Mouse (Mus musculus) midbrain, postnatal 0 days (tissue): Measurements from ENCODE around the gene Pxmp4. TPM values are rescaled to one million over a fixed set of nuclear protein-coding genes. Genes with fewer than 3 reads are reported as not detected.

Experiments
- ATAC-seq: fragments of 200-750 bp; cut with Nextera tagmentation; 2 replicates; pipeline ENCODE4 v1.8.0; 2017; ENCODE audit warnings: moderate number of reproducible peaks, mild to moderate bottlenecking, moderate TSS enrichment, moderate library complexity; ENCODE audit not compliant: low FRiP score
- DNase-seq: peaks from one replicate; pipeline ENCODE4 v3.0.0-alpha.2; 2015; ENCODE audit warnings: low spot score
- H3K27ac ChIP-seq: fragments of 300-500 bp; sonication (generic); 2 replicates; pipeline ENCODE4 v1.5.1; 2014; ENCODE audit warnings: low read depth, mild to moderate bottlenecking, low read length, mixed read lengths
- H3K27me3 ChIP-seq: fragments of 300-500 bp; sonication (generic); 2 replicates; pipeline ENCODE4 v1.6.1; 2014; ENCODE audit warnings: low read length, control low read depth, mixed read lengths; ENCODE audit not compliant: insufficient read depth
- H3K36me3 ChIP-seq: fragments of 300-500 bp; sonication (generic); 2 replicates; pipeline ENCODE4 v1.6.1; 2014; ENCODE audit warnings: low read length, control low read depth, mixed read lengths; ENCODE audit not compliant: insufficient read depth
- H3K4me1 ChIP-seq: fragments of 300-500 bp; sonication (generic); 2 replicates; pipeline ENCODE4 v1.6.1; 2014; ENCODE audit warnings: mild to moderate bottlenecking, control low read depth, antibody characterized with exemption, low read length, mixed read lengths; ENCODE audit not compliant: insufficient read depth
- H3K4me2 ChIP-seq: fragments of 300-500 bp; sonication (generic); 2 replicates; pipeline ENCODE4 v1.6.1; 2014; ENCODE audit warnings: low read depth, mild to moderate bottlenecking, low read length, mixed read lengths; ENCODE audit not compliant: poor library complexity, severe bottlenecking
- H3K4me3 ChIP-seq: fragments of 300-500 bp; sonication (generic); 2 replicates; pipeline ENCODE4 v1.5.1; 2014; ENCODE audit warnings: low read depth, mild to moderate bottlenecking, low read length, moderate library complexity
- H3K9ac ChIP-seq: fragments of 300-500 bp; sonication (generic); replicated peaks from 2 replicates; pipeline ENCODE4 v1.6.1; 2014; ENCODE audit warnings: mild to moderate bottlenecking, low read length, moderate library complexity, mixed read lengths; ENCODE audit not compliant: poor library complexity, severe bottlenecking
- H3K9me3 ChIP-seq: fragments of 300-500 bp; sonication (generic); 2 replicates; pipeline ENCODE4 v1.6.1; 2016; ENCODE audit warnings: low read length, control low read depth
- CTCF ChIP-seq: IDR thresholded peaks from 2 replicates; pipeline ENCODE4 v1.5.1; 2016; ENCODE audit warnings: antibody characterized with exemption, mild to moderate bottlenecking
- WGBS: fragments of 180-500 bp; shearing (Covaris S2); extraction: QIAGEN DNeasy Blood & Tissue Kit; methylation state at CpG from one replicate; pipeline ENCODE4 v1.1.7; 2014; 5-methylcytosine and 5-hydroxymethylcytosine counted together
- polyA plus RNA-seq: library from polyadenylated mRNA; unstranded; fragments of >200 nt; fragmentation: Nextera tagmentation; extraction: Ambion mirVana; gene quantifications from 2 replicates; pipeline ENCODE4 v1.2.1, GENCODE M21; 2015
- total RNA-seq: library from RNA; depleted of rRNA; stranded (reverse); fragments of >200 nt; gene quantifications from 2 replicates; pipeline ENCODE4 v1.2.3, GENCODE M21; 2014

Gene Pxmp4
- total and polyA plus RNA-seq, 2 experiments from 2014 or later: 16.1 to 17.8 TPM

- Histone ChIP-seq H3K27ac (no peak overlapping the region), H3K4me2 (no peak overlapping the region), H3K4me3 (no peak overlapping the region), H3K9ac (no peak overlapping the region), H3K36me3 (no peaks in the 10 kb centered on the region; the same call in 1 of the 2 replicates), H3K4me1 (0 out of 2 replicates have a peak, but pooled peaks cover 8% of the 10 kb centered on the region), H3K9me3 (no peaks in the 10 kb centered on the region), H3K27me3 (no peaks in the 10 kb centered on the region)
- ATAC-seq: no peak
- no peak for TF ChIP-seq CTCF
- DNase-seq: no peak
- 92% methylated on average over 5 of the region's 5 CpGs for WGBS
Measured at GRCm38 (mm10) chr2:154615674-154616073, 12.2 kb upstream of the Pxmp4 start.

DNA sequence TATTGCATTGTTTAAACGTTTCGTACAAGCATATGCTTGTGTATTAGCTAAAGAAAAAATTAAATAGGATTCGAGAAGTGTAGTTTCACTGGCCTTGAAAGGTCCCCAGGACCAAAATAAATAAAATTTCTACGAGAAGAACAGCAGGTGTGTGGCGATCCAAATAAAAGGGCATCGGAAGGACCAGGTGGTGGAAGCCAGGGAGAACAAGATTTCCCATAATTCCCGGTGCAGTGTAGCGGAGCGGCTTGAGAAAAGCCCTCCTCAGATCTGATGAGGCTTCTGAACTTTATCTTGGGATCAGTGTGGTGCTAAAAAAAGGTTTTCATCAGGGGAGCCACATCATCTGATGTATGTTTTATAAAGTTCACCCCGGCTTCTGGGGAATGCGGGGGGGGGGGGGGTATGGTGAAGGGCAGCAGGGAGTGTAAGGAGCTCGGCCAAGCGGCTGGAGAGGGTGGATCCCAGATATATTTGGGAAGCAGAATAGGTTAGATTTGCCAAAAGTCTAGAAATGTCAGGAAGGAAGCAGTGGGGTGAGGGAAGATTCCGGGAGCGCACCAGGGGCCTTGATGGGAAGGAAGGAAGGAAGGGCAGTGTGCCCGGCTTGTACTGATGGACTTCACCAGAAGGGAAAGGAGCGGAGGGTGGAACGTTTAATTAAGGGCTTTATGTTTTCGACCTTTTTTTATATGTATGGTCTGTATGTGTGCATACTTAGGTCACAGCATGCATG is 11.5 kb upstream of the Pxmp4 start:
- DNase-seq: peak; percentile 24
- Histone ChIP-seq H3K4me3 (no peak overlapping the region), H3K36me3 (no peaks in the 10 kb centered on the region; the same call in 1 of the 2 replicates), H3K4me1 (0 out of 2 replicates have a peak, but pooled peaks cover 8% of the 10 kb centered on the region), H3K4me2 (peak overlapping the region; percentile 73), H3K27ac (no peak overlapping the region), H3K27me3 (no peaks in the 10 kb centered on the region), H3K9ac (no peak overlapping the region), H3K9me3 (no peaks in the 10 kb centered on the region)
- 69% methylated on average over 19 of the region's 19 CpGs for WGBS
- TF ChIP-seq CTCF: no peak
- no peak for ATAC-seq

DNA sequence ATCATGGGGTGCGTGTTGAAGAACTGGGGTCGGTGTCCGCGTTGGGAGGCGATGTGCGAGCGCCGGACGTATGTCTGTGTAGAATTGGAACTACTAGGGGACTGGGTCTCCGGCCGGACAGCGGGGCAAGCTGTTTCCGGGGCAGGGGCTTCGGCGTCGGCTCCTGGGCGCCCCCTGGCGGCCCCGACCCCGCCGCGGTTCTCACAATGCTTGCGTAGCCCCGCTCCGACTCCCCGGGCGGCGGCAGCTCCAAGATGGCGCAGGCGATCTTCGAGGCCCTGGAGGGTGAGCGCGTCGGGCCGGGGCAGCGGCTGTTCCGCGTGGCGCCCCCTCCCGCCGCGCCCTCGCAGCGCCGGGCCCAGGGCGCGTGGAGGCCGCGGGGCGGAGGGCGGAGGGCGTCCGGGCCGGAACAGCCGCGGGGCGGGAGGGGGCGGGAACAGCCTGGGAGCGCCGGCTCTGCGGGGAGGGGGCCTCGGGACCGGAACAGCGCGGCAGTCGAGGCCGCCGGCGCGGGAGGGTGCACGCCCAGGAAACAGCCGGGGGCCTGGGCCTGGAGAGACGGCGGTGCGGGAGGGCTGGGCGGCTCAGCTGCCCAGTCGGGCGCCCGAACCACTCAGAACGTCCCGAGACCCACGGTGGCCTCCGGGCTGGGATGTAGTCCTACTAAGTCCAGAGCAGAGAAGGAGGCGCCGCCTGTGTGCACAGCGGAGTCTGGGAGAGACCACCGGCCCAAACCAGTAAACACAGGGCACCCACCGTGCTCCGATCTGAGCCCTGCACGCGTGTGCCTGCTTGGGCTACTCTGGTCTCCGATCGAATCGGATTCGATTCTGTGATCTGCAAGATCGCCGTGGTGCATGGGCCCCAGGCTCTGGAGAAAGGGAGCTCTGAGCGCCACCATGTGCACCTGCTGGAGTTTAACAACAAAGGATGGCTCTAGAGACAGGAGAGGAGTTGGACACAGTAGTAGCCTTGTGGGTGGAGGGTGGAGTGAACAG is 9.9 kb upstream of the Pxmp4 start, which contains the start of the genes Zfp341 and 4930519P11Rik:
Gene Zfp341 (plus strand): TSS at position 180 of the 998 bp plus-strand sequence.
Gene 4930519P11Rik (minus strand): TSS at position 320 of the 998 bp plus-strand sequence.
- no peaks in the 10 kb centered on the region for H3K27me3 ChIP-seq
- peak; percentile 92 for ATAC-seq
- peak within 1 kb of the TSS; percentile 96 for H3K27ac ChIP-seq
- H3K9me3 ChIP-seq: no peaks in the 10 kb centered on the region
- peak; percentile 82 for TF ChIP-seq CTCF
- 0 out of 2 replicates have a peak, but pooled peaks cover 8% of the 10 kb centered on the region for H3K4me1 ChIP-seq
- H3K4me2 ChIP-seq: peak within 1 kb of the TSS; percentile 73
- peak within 1 kb of the TSS; percentile 79 for H3K9ac ChIP-seq
- DNase-seq: peak; percentile 94
- peak within 1 kb of the TSS; percentile 54 for H3K4me3 ChIP-seq
- under 1% methylated on average over 85 of the region's 98 CpGs for WGBS
- H3K36me3 ChIP-seq: no peaks in the 10 kb centered on the region

GRCm38 (mm10) chr2:154609050-154609767 is 5.7 kb upstream of the Pxmp4 start:
- WGBS: 73% methylated on average over 10 of the region's 10 CpGs
- DNase-seq (no peak), ATAC-seq (no peak)
- Histone ChIP-seq H3K9me3 (no peaks in the 10 kb centered on the region), H3K4me3 (no peak overlapping the region), H3K4me1 (no peaks in the 10 kb centered on the region), H3K27me3 (no peaks in the 10 kb centered on the region), H3K9ac (no peak overlapping the region), H3K4me2 (no peak overlapping the region), H3K27ac (no peak overlapping the region), H3K36me3 (no peaks in the 10 kb centered on the region)
- no peak for TF ChIP-seq CTCF

DNA sequence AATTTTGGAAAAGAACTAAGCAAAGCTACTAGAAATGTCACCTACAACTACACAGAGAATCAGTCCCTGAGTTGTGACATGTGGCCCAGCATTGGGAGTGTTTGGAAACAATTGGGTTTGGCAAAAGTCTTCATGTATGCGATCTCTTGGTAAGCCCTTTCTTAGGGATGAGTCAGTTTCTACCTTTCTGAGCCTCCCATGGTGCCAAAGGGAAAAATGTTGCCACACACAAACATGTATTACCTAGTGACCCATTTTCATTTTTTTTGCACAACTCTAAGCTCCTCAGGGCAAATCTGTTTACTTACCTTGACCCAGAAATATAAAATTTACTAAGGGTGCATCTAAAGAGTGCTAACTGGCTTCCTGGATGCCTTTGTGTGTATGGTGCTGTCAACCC is 3.5 kb upstream of the Pxmp4 start:
- DNase-seq (no peak), ATAC-seq (no peak)
- H3K36me3 ChIP-seq: no peaks in the 10 kb centered on the region
- no peak overlapping the region for H3K9ac ChIP-seq
- H3K27ac ChIP-seq: no peak overlapping the region
- H3K4me1 ChIP-seq: peaks cover 8% of the 10 kb centered on the region; the same call in 1 of the 2 replicates
- no peak for TF ChIP-seq CTCF
- H3K9me3 ChIP-seq: no peaks in the 10 kb centered on the region
- 90% methylated on average over 1 of the region's 1 CpGs for WGBS
- H3K4me3 ChIP-seq: no peak overlapping the region
- H3K27me3 ChIP-seq: no peaks in the 10 kb centered on the region
- H3K4me2 ChIP-seq: no peak overlapping the region
